Mouse (Mus musculus) heart, embryonic 10.5 days (tissue): ENCODE data around the gene Creb3l1. TPM values are rescaled to one million over a fixed set of nuclear protein-coding genes. Genes with fewer than 3 reads are reported as not detected.

Source experiments
- DNase-seq: peaks from one replicate; pipeline ENCODE4 v3.0.0-alpha.2; 2017; ENCODE audit warnings: low spot score
- H3K27ac ChIP-seq: fragments of 300-500 bp; sonication (generic); 2 replicates; pipeline ENCODE4 v1.5.1; 2016; ENCODE audit warnings: mild to moderate bottlenecking
- H3K27me3 ChIP-seq: fragments of 300-500 bp; sonication (generic); 2 replicates; pipeline ENCODE4 v1.6.1; 2016; ENCODE audit warnings: mild to moderate bottlenecking; ENCODE audit not compliant: poor library complexity, insufficient read depth, severe bottlenecking
- H3K36me3 ChIP-seq: fragments of 300-500 bp; sonication (generic); 2 replicates; pipeline ENCODE4 v1.6.1; 2016; ENCODE audit warnings: mild to moderate bottlenecking, moderate library complexity
- H3K4me1 ChIP-seq: fragments of 300-500 bp; sonication (generic); 2 replicates; pipeline ENCODE4 v1.6.1; 2016; ENCODE audit warnings: mild to moderate bottlenecking
- H3K4me3 ChIP-seq: fragments of 300-500 bp; sonication (generic); 2 replicates; pipeline ENCODE4 v1.5.1; 2016; ENCODE audit warnings: mild to moderate bottlenecking, moderate library complexity
- H3K9me3 ChIP-seq: fragments of 300-500 bp; sonication (generic); 2 replicates; pipeline ENCODE4 v1.6.1; 2016; ENCODE audit warnings: mild to moderate bottlenecking, moderate library complexity
- WGBS: fragments of 180-500 bp; shearing (Covaris S2); methylation state at CpG from one replicate; pipeline ENCODE4 v1.1.7; 2016; 5-methylcytosine and 5-hydroxymethylcytosine counted together
- polyA plus RNA-seq: library from polyadenylated mRNA; unstranded; fragments of >200 nt; fragmentation: Nextera tagmentation; extraction: Ambion mirVana; gene quantifications from 2 replicates; pipeline ENCODE4 v1.2.1, GENCODE M21; 2016

Creb3l1 gene
- polyA plus RNA-seq, 1 experiment from 2014 or later, result 8.6 TPM

GRCm38 (mm10) chr2:92008623-92009404 lies 15.5 kb downstream of the Creb3l1 start:
- H3K36me3 ChIP-seq, result no peaks in the 10 kb centered on the region
- peak overlapping the region; percentile 69 for H3K4me3 ChIP-seq
- DNase-seq, result peak; percentile 78
- peak overlapping the region; percentile 91 for H3K27ac ChIP-seq
- peaks cover 59% of the 10 kb centered on the region for H3K4me1 ChIP-seq
- 2% methylated on average over 20 of the region's 20 CpGs for WGBS
- no peaks in the 10 kb centered on the region for H3K9me3 ChIP-seq
- peaks cover 3% of the 10 kb centered on the region; the same call in 1 of the 2 replicates for H3K27me3 ChIP-seq

- Histone ChIP-seq H3K4me1 (peaks cover 52% of the 10 kb centered on the region), H3K4me3 (peak overlapping the region; percentile 69), H3K27me3 (peaks cover 3% of the 10 kb centered on the region; the same call in 1 of the 2 replicates), H3K36me3 (no peaks in the 10 kb centered on the region), H3K27ac (peak overlapping the region; percentile 91), H3K9me3 (no peaks in the 10 kb centered on the region)
- 0% methylated on average over 34 of the region's 34 CpGs for WGBS
- peak; percentile 99 for DNase-seq
These were observed 16.2 kb downstream of the Creb3l1 start for GRCm38 (mm10) chr2:92007933-92008622.

GRCm38 (mm10) chr2:92006983-92007921 lies 17.1 kb downstream of the Creb3l1 start:
- Histone ChIP-seq H3K9me3 (no peaks in the 10 kb centered on the region), H3K27me3 (peaks cover 3% of the 10 kb centered on the region; the same call in 1 of the 2 replicates), H3K27ac (peak overlapping the region; percentile 91), H3K36me3 (no peaks in the 10 kb centered on the region), H3K4me1 (peaks cover 43% of the 10 kb centered on the region), H3K4me3 (peak overlapping the region; percentile 69)
- WGBS, result under 1% methylated on average over 28 of the region's 28 CpGs
- peak; percentile 92 for DNase-seq

- 43% methylated on average over 6 of the region's 6 CpGs for WGBS
- no peaks in the 10 kb centered on the region; the same call in 1 of the 2 replicates for H3K36me3 ChIP-seq
- H3K4me3 ChIP-seq, result peak overlapping the region; percentile 69
- H3K27ac ChIP-seq, result peak overlapping the region; percentile 91
- H3K9me3 ChIP-seq, result no peaks in the 10 kb centered on the region
- peaks cover 3% of the 10 kb centered on the region; the same call in 1 of the 2 replicates for H3K27me3 ChIP-seq
- DNase-seq, result no peak
- H3K4me1 ChIP-seq, result peaks cover 36% of the 10 kb centered on the region
These were observed 17.8 kb downstream of the Creb3l1 start for GRCm38 (mm10) chr2:92006491-92006890.

DNA sequence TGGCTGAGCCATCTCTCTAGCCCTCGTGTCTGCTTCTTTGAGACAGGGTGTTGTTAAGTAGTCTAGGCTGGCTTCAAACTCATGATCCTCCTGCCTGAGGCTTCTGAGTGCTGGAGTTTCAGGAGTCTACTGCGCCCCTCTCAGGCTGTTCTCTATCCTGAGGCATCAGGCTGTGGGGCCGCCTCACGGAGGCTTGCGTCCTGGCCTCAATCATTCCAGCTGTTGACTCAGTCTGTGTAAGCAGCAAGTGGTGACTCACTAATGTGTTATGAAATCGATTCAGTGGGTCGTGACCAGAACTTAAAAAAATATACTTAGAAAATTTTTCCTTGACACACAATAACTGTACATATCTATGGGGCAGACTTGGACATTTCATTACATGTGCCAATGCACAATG lies 19.7 kb downstream of the Creb3l1 start:
- Histone ChIP-seq H3K27me3 (no peaks in the 10 kb centered on the region), H3K4me1 (peaks cover 32% of the 10 kb centered on the region), H3K27ac (no peak overlapping the region), H3K36me3 (peaks cover 2% of the 10 kb centered on the region; the same call in 1 of the 2 replicates), H3K9me3 (no peaks in the 10 kb centered on the region), H3K4me3 (no peak overlapping the region)
- WGBS, result 72% methylated on average over 7 of the region's 7 CpGs
- no peak for DNase-seq

GRCm38 (mm10) chr2:91997905-91998608 lies 26.2 kb downstream of the Creb3l1 start:
- Histone ChIP-seq H3K36me3 (peaks cover 10% of the 10 kb centered on the region; the same call in 1 of the 2 replicates), H3K9me3 (no peaks in the 10 kb centered on the region), H3K4me1 (peaks cover 17% of the 10 kb centered on the region; the same call in 1 of the 2 replicates), H3K27me3 (peaks cover 9% of the 10 kb centered on the region; the same call in 1 of the 2 replicates), H3K27ac (no peak overlapping the region), H3K4me3 (no peak overlapping the region)
- no peak for DNase-seq
- WGBS, result 70% methylated on average over 16 of the region's 16 CpGs

DNA sequence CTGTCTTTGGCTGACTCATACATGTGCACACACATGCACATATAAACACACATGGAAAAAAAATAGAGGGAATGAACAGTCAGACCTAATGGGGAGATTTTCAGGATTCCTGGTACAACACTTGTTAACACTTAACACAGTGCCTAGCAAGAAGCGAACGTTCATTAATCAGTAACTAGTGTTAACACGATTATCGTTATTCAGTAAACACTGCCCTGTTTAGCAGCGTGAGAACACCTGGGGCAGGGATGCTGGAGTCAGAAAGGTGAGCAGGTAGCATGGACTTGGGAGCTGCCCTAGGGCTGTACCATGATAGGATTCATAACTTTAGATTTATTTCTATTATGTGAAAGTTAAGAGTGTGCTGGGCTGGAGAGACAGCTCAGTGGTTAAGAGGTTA lies 28.3 kb downstream of the Creb3l1 start:
- no peak overlapping the region for H3K27ac ChIP-seq
- peaks cover 17% of the 10 kb centered on the region; the same call in 1 of the 2 replicates for H3K4me1 ChIP-seq
- peaks cover 8% of the 10 kb centered on the region; the same call in 1 of the 2 replicates for H3K36me3 ChIP-seq
- H3K9me3 ChIP-seq, result no peaks in the 10 kb centered on the region
- H3K4me3 ChIP-seq, result no peak overlapping the region
- DNase-seq, result no peak
- 90% methylated on average over 5 of the region's 5 CpGs for WGBS
- H3K27me3 ChIP-seq, result peaks cover 9% of the 10 kb centered on the region; the same call in 1 of the 2 replicates

- Histone ChIP-seq H3K27ac (no peak overlapping the region), H3K4me3 (no peak overlapping the region), H3K9me3 (no peaks in the 10 kb centered on the region), H3K4me1 (peaks cover 16% of the 10 kb centered on the region; the same call in 1 of the 2 replicates), H3K27me3 (peaks cover 9% of the 10 kb centered on the region; the same call in 1 of the 2 replicates), H3K36me3 (peaks cover 26% of the 10 kb centered on the region)
- 81% methylated on average over 3 of the region's 3 CpGs for WGBS
- no peak for DNase-seq
These were observed 30.9 kb downstream of the Creb3l1 start for GRCm38 (mm10) chr2:91993409-91993808.

DNA sequence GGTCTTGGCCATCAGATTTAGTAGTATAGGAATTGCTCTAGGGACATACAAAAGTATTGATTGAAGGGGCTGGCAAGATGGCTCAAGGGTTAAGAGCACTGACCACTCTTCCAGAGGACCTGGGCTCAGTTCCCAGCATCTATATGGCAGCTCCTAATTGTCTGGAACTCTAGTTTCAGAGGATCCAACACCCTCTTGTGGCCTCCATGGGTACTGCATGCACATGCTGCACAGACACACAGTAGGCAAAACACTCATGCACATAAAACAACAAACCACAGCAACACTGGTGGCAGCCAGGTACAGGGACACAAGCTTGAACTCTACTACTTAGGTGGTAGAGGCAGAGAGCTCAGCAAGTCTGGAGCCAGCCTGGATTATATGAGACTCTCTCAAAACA lies 34.6 kb downstream of the Creb3l1 start:
- H3K4me3 ChIP-seq, result no peak overlapping the region
- DNase-seq, result no peak
- H3K9me3 ChIP-seq, result no peaks in the 10 kb centered on the region
- no peak overlapping the region for H3K27ac ChIP-seq
- peaks cover 30% of the 10 kb centered on the region for H3K4me1 ChIP-seq
- H3K36me3 ChIP-seq, result peaks cover 18% of the 10 kb centered on the region
- no peaks in the 10 kb centered on the region for H3K27me3 ChIP-seq

GRCm38 (mm10) chr2:91987542-91987941 lies 36.8 kb downstream of the Creb3l1 start:
- no peak overlapping the region for H3K4me3 ChIP-seq
- peaks cover 36% of the 10 kb centered on the region for H3K4me1 ChIP-seq
- WGBS, result 2% methylated on average over 3 of the region's 3 CpGs
- 0 out of 2 replicates have a peak, but pooled peaks cover 4% of the 10 kb centered on the region for H3K27me3 ChIP-seq
- DNase-seq, result peak; percentile 89
- no peak overlapping the region for H3K27ac ChIP-seq
- no peaks in the 10 kb centered on the region for H3K9me3 ChIP-seq
- H3K36me3 ChIP-seq, result peaks cover 18% of the 10 kb centered on the region

DNA sequence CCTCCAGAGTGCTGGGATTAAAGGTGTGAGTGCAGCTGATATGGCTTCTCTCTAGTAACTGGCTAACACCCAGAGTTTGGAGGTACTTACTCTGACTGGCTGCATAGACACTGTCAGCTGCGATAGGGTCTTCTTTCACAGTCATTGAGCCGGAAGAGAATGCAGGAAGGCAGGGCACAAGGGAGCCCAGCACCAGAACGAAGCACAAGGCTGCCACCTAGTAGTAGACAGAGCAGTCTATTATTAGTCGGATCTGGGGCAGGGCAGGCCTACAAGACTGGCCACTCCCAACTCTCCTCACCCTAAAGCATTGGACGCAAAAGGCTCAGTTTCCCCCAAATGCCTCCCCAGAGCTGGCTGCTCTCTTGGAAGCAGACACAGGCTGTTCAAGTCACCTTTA lies 38.2 kb downstream of the Creb3l1 start:
- DNase-seq, result no peak
- peak overlapping the region; percentile 56; the same call in 1 of the 2 replicates for H3K27ac ChIP-seq
- H3K27me3 ChIP-seq, result 0 out of 2 replicates have a peak, but pooled peaks cover 4% of the 10 kb centered on the region
- peaks cover 37% of the 10 kb centered on the region for H3K4me1 ChIP-seq
- 5% methylated on average over 5 of the region's 5 CpGs for WGBS
- no peaks in the 10 kb centered on the region for H3K9me3 ChIP-seq
- no peak overlapping the region for H3K4me3 ChIP-seq
- peaks cover 18% of the 10 kb centered on the region for H3K36me3 ChIP-seq
